Mouse (Mus musculus) midbrain, embryonic 14.5 days (tissue): ENCODE data around the gene Gm40460. TPM values are rescaled to one million over a fixed set of nuclear protein-coding genes. Genes with fewer than 3 reads are reported as not detected.
"Not testable (repeated sequence)": the region's sequence is repeated elsewhere in the genome, so short reads cannot be mapped to it uniquely, and the experiment has no call there.

Experiments used
- ATAC-seq: fragments of 200-750 bp; cut with Nextera tagmentation; 2 replicates; pipeline ENCODE4 v1.8.0; 2017; ENCODE audit warnings: moderate number of reproducible peaks, moderate library complexity; ENCODE audit not compliant: low FRiP score, low TSS enrichment
- DNase-seq: peaks from one replicate; pipeline ENCODE4 v3.0.0-alpha.2; 2015
- H3K27ac ChIP-seq: fragments of 300-500 bp; sonication (generic); replicated peaks from 2 replicates; pipeline ENCODE4 v1.5.1; 2014; ENCODE audit warnings: mild to moderate bottlenecking, low read depth, low read length, moderate library complexity
- H3K27me3 ChIP-seq: fragments of 300-500 bp; sonication (generic); 2 replicates; pipeline ENCODE4 v1.6.1; 2014; ENCODE audit warnings: low read length, control low read depth, mixed read lengths; ENCODE audit not compliant: control insufficient read depth, insufficient read depth
- H3K36me3 ChIP-seq: fragments of 300-500 bp; sonication (generic); 2 replicates; pipeline ENCODE4 v1.6.1; 2014; ENCODE audit warnings: low read length, control low read depth; ENCODE audit not compliant: control insufficient read depth, insufficient read depth
- H3K4me1 ChIP-seq: fragments of 300-500 bp; sonication (generic); 2 replicates; pipeline ENCODE4 v1.6.1; 2014; ENCODE audit warnings: mild to moderate bottlenecking, antibody characterized with exemption, low read length, control low read depth; ENCODE audit not compliant: control insufficient read depth, insufficient read depth
- H3K4me2 ChIP-seq: fragments of 300-500 bp; sonication (generic); 2 replicates; pipeline ENCODE4 v1.6.1; 2014; ENCODE audit warnings: mild to moderate bottlenecking, low read length, moderate library complexity
- H3K4me3 ChIP-seq: fragments of 300-500 bp; sonication (generic); replicated peaks from 2 replicates; pipeline ENCODE4 v1.5.1; 2014; ENCODE audit warnings: low read depth, low read length
- H3K9ac ChIP-seq: fragments of 300-500 bp; sonication (generic); replicated peaks from 2 replicates; pipeline ENCODE4 v1.6.1; 2014; ENCODE audit warnings: mild to moderate bottlenecking, low read length, moderate library complexity
- H3K9me3 ChIP-seq: fragments of 300-500 bp; sonication (generic); 2 replicates; pipeline ENCODE4 v1.6.1; 2016; ENCODE audit warnings: low read length, control low read depth, mixed read lengths; ENCODE audit not compliant: control insufficient read depth
- WGBS: fragments of 180-500 bp; shearing (Covaris S2); extraction: QIAGEN DNeasy Blood & Tissue Kit; methylation state at CpG from one replicate; pipeline ENCODE4 v1.1.7; 2014; 5-methylcytosine and 5-hydroxymethylcytosine counted together
- polyA plus RNA-seq: library from polyadenylated mRNA; unstranded; fragments of >200 nt; fragmentation: Nextera tagmentation; extraction: Ambion mirVana; gene quantifications from 2 replicates; pipeline ENCODE4 v1.2.1, GENCODE M21; 2014

Gene Gm40460
- polyA plus RNA-seq, 1 experiment from 2014 or later: not detected

- H3K4me1 ChIP-seq, DNase-seq, H3K36me3 ChIP-seq, H3K4me3 ChIP-seq, ATAC-seq, H3K9ac ChIP-seq, H3K27me3 ChIP-seq, H3K4me2 ChIP-seq, H3K27ac ChIP-seq, H3K9me3 ChIP-seq: not testable (repeated sequence)
Measured at GRCm38 (mm10) chr7:142274263-142274662, 33.4 kb upstream of the Gm40460 start, which contains the start of gene Gm4559. Gene Gm4559, minus strand, starts transcription at chr7:142274363.

- H3K27me3 ChIP-seq, H3K4me3 ChIP-seq, H3K9ac ChIP-seq, ATAC-seq, H3K4me2 ChIP-seq, H3K36me3 ChIP-seq, H3K9me3 ChIP-seq, H3K4me1 ChIP-seq, DNase-seq, H3K27ac ChIP-seq: not testable (repeated sequence)
- 80% methylated on average over 1 of the region's 1 CpGs for WGBS
Measured at GRCm38 (mm10) chr7:142258254-142258653, 17.4 kb upstream of the Gm40460 start, which contains the start of gene Gm2431. Gene Gm2431, minus strand, starts transcription at chr7:142258354.

- Histone ChIP-seq H3K4me1 (no peaks in the 10 kb centered on the region), H3K36me3 (no peaks in the 10 kb centered on the region), H3K4me2 (no peak overlapping the region), H3K4me3 (no peak overlapping the region), H3K9ac (no peak overlapping the region), H3K9me3 (no peaks in the 10 kb centered on the region), H3K27me3 (no peaks in the 10 kb centered on the region), H3K27ac (no peak overlapping the region)
- 0% methylated on average over 2 of the region's 2 CpGs for WGBS
- DNase-seq (peak; percentile 80), ATAC-seq (no peak)
Measured at GRCm38 (mm10) chr7:142255517-142255916, 14.6 kb upstream of the Gm40460 start.

GRCm38 (mm10) chr7:142249824-142250223, 8.9 kb upstream of the Gm40460 start:
- Histone ChIP-seq H3K36me3 (no peaks in the 10 kb centered on the region), H3K4me2 (no peak overlapping the region), H3K9me3 (no peaks in the 10 kb centered on the region), H3K27me3 (no peaks in the 10 kb centered on the region), H3K9ac (no peak overlapping the region), H3K27ac (no peak overlapping the region), H3K4me1 (no peaks in the 10 kb centered on the region), H3K4me3 (no peak overlapping the region)
- DNase-seq: peak; percentile 76
- ATAC-seq: no peak
- 0% methylated on average over 1 of the region's 1 CpGs for WGBS

GRCm38 (mm10) chr7:142231540-142231939, 9.3 kb downstream of the Gm40460 start:
- Histone ChIP-seq H3K27me3 (no peaks in the 10 kb centered on the region), H3K4me1 (no peaks in the 10 kb centered on the region), H3K9me3 (no peaks in the 10 kb centered on the region), H3K4me3 (no peak overlapping the region), H3K4me2 (no peak overlapping the region), H3K36me3 (no peaks in the 10 kb centered on the region), H3K27ac (no peak overlapping the region), H3K9ac (no peak overlapping the region)
- 44% methylated on average over 1 of the region's 1 CpGs for WGBS
- ATAC-seq (no peak), DNase-seq (no peak)

GRCm38 (mm10) chr7:142229871-142230270, 11.0 kb downstream of the Gm40460 start, which contains the start of gene Krtap5-5:
Gene Krtap5-5, minus strand, starts transcription at chr7:142229971.
- not testable (repeated sequence) for H3K36me3 ChIP-seq, ATAC-seq, H3K9ac ChIP-seq, H3K4me1 ChIP-seq, H3K4me2 ChIP-seq, DNase-seq, H3K27me3 ChIP-seq, H3K27ac ChIP-seq, H3K9me3 ChIP-seq, H3K4me3 ChIP-seq
- WGBS: 55% methylated on average over 3 of the region's 3 CpGs

GRCm38 (mm10) chr7:142224518-142224917, 16.4 kb downstream of the Gm40460 start:
- Histone ChIP-seq H3K27me3 (no peaks in the 10 kb centered on the region), H3K36me3 (no peaks in the 10 kb centered on the region), H3K27ac (no peak overlapping the region), H3K9ac (no peak overlapping the region), H3K4me3 (no peak overlapping the region), H3K4me2 (no peak overlapping the region), H3K9me3 (no peaks in the 10 kb centered on the region), H3K4me1 (no peaks in the 10 kb centered on the region)
- no peak for DNase-seq
- ATAC-seq: no peak
- WGBS: 51% methylated on average over 2 of the region's 2 CpGs

GRCm38 (mm10) chr7:142212136-142212535, 28.7 kb downstream of the Gm40460 start:
- H3K9me3 ChIP-seq, DNase-seq, H3K36me3 ChIP-seq, H3K27me3 ChIP-seq, H3K9ac ChIP-seq, H3K27ac ChIP-seq, H3K4me1 ChIP-seq, H3K4me3 ChIP-seq, H3K4me2 ChIP-seq, ATAC-seq: not testable (repeated sequence)
- WGBS: 65% methylated on average over 1 of the region's 1 CpGs

- H3K9ac ChIP-seq: no peak within 1 kb of the TSS
- no peak within 1 kb of the TSS for H3K4me3 ChIP-seq
- 84% methylated on average over 1 of the region's 1 CpGs for WGBS
- H3K27me3 ChIP-seq: no peaks in the 10 kb centered on the region
- DNase-seq: no peak
- no peak within 1 kb of the TSS for H3K4me2 ChIP-seq
- no peaks in the 10 kb centered on the region for H3K36me3 ChIP-seq
- H3K27ac ChIP-seq: no peak within 1 kb of the TSS
- H3K9me3 ChIP-seq: no peaks in the 10 kb centered on the region
- no peaks in the 10 kb centered on the region for H3K4me1 ChIP-seq
- ATAC-seq: no peak
Measured at GRCm38 (mm10) chr7:142211559-142211958, 29.3 kb downstream of the Gm40460 start, which contains the start of gene Gm7579. Gene Gm7579, plus strand, starts transcription at chr7:142211859.
